Mouse (Mus musculus): ENCODE measurements around the gene Enox2. TPM values are rescaled to one million over a fixed set of nuclear protein-coding genes. Genes with fewer than 3 reads are reported as not detected.
A peak's percentile ranks its signal among the peaks of the same experiment; 100 is the strongest.
"Not testable (repeated sequence)": the region's sequence is repeated elsewhere in the genome, so short reads cannot be mapped to it uniquely, and the experiment has no call there.

Gene Enox2
- 10 to 100 TPM; 21.9 to 23.5 TPM for total RNA-seq (2021)
- long read RNA-seq, partial matches to known transcripts: 2 of 15 reads
- long read RNA-seq, other reads (novel, unspliced or antisense): 12 of 15 reads

GRCm38 (mm10) chrX:49287700-49288563, at the start of gene Enox2:
Enox2 (minus strand) TSS chrX:49288259.
- DNase-seq (ENCODE audit: low spot score in 2 of 2): peak; percentile 71 to 77

GRCm38 (mm10) chrX:49309496-49309895, 21.4 kb upstream of the Enox2 start:
- DNase-seq (ENCODE audit: low spot score in 2 of 2): peak; percentile 13 to 18

GRCm38 (mm10) chrX:49306659-49307058, 18.6 kb upstream of the Enox2 start:
- DNase-seq (ENCODE audit: low spot score in 2 of 2): peak in 1 of 2 experiments; percentile 5

GRCm38 (mm10) chrX:49279918-49280586, 8.0 kb downstream of the Enox2 start:
- no peak for DNase-seq (ENCODE audit: low spot score in 2 of 2)

GRCm38 (mm10) chrX:49273487-49274042, 14.5 kb downstream of the Enox2 start:
- peak; percentile 11 to 27 for DNase-seq (ENCODE audit: low spot score in 2 of 2)

GRCm38 (mm10) chrX:49250816-49251215, 37.2 kb downstream of the Enox2 start:
- DNase-seq (ENCODE audit: low spot score in 2 of 2): no peak

GRCm38 (mm10) chrX:49225792-49226426, 62.1 kb downstream of the Enox2 start:
- DNase-seq (ENCODE audit: low spot score in 2 of 2): no peak

GRCm38 (mm10) chrX:49216422-49216821, 71.6 kb downstream of the Enox2 start:
- no peak for DNase-seq (ENCODE audit: low spot score in 2 of 2)

- no peak for DNase-seq (ENCODE audit: low spot score in 2 of 2)
These were observed 91.7 kb downstream of the Enox2 start for GRCm38 (mm10) chrX:49196386-49196785.

GRCm38 (mm10) chrX:49181136-49181535, 106.9 kb downstream of the Enox2 start:
- no peak for DNase-seq (ENCODE audit: low spot score in 2 of 2)

- no peak for DNase-seq (ENCODE audit: low spot score in 2 of 2)
These were observed 109.4 kb downstream of the Enox2 start for GRCm38 (mm10) chrX:49178670-49179069.

GRCm38 (mm10) chrX:49154280-49154679, 133.8 kb downstream of the Enox2 start:
- DNase-seq (ENCODE audit: low spot score in 2 of 2): no peak

GRCm38 (mm10) chrX:49124774-49125429, 163.2 kb downstream of the Enox2 start:
- DNase-seq (ENCODE audit: low spot score in 2 of 2): no peak

- DNase-seq (ENCODE audit: low spot score in 2 of 2): no peak
These were observed 171.6 kb downstream of the Enox2 start for GRCm38 (mm10) chrX:49116465-49116864.

- no peak for DNase-seq (ENCODE audit: low spot score in 2 of 2)
These were observed 175.6 kb downstream of the Enox2 start for GRCm38 (mm10) chrX:49112412-49112811.

- not testable (repeated sequence) for DNase-seq (ENCODE audit: low spot score in 2 of 2)
These were observed 187.5 kb downstream of the Enox2 start for GRCm38 (mm10) chrX:49100542-49100941.

GRCm38 (mm10) chrX:49096249-49096648, 191.8 kb downstream of the Enox2 start:
- DNase-seq (ENCODE audit: low spot score in 2 of 2): no peak

GRCm38 (mm10) chrX:49075055-49075454, 213.0 kb downstream of the Enox2 start:
- no peak for DNase-seq (ENCODE audit: low spot score in 2 of 2)

GRCm38 (mm10) chrX:49073563-49073962, 214.5 kb downstream of the Enox2 start:
- DNase-seq (ENCODE audit: low spot score in 2 of 2): no peak

- DNase-seq (ENCODE audit: low spot score in 2 of 2): no peak
These were observed 242.9 kb downstream of the Enox2 start for GRCm38 (mm10) chrX:49045118-49045517.

GRCm38 (mm10) chrX:49009746-49010145, 278.3 kb downstream of the Enox2 start:
- DNase-seq (ENCODE audit: low spot score in 2 of 2): no peak

Data from layer of hippocampus, postnatal 10 days (tissue).